Mouse (Mus musculus) urinary bladder, adult 18-20 months (tissue): ENCODE results near the gene 4933415A04Rik.

ENCODE experiments used
- DNase-seq, 2 experiments: peaks; one replicate each; pipeline ENCODE4 v3.0.0; 2022; ENCODE audit warnings: low spot score in 2 of 2, mixed read lengths in 2 of 2

4933415A04Rik gene

GRCm38 (mm10) chr11:43575061-43575375 is 11.8 kb upstream of the 4933415A04Rik start:
- no peak for DNase-seq

- DNase-seq = no peak
These were observed 11.3 kb upstream of the 4933415A04Rik start for GRCm38 (mm10) chr11:43575376-43576151.

- DNase-seq = no peak
These were observed 8.9 kb upstream of the 4933415A04Rik start for GRCm38 (mm10) chr11:43577713-43578478.

- DNase-seq = no peak
These were observed 1.4 kb upstream of the 4933415A04Rik start for GRCm38 (mm10) chr11:43585211-43586005.

- DNase-seq = no peak
These were observed 2.8 kb downstream of the 4933415A04Rik start for GRCm38 (mm10) chr11:43589530-43590072.

GRCm38 (mm10) chr11:43601440-43601839 is 14.6 kb downstream of the 4933415A04Rik start, which contains the start of gene Fabp6:
Gene Fabp6, minus strand, starts transcription at chr11:43601540.
- DNase-seq = no peak

- no peak for DNase-seq
These were observed 17.4 kb downstream of the 4933415A04Rik start for GRCm38 (mm10) chr11:43604207-43604606.

GRCm38 (mm10) chr11:43604891-43605290 is 18.1 kb downstream of the 4933415A04Rik start:
- DNase-seq = no peak

- no peak for DNase-seq
These were observed 19.0 kb downstream of the 4933415A04Rik start for GRCm38 (mm10) chr11:43605859-43606258.

GRCm38 (mm10) chr11:43608440-43608839 is 21.6 kb downstream of the 4933415A04Rik start:
- no peak for DNase-seq

GRCm38 (mm10) chr11:43610006-43610661 is 23.3 kb downstream of the 4933415A04Rik start:
- DNase-seq = no peak

- peak in 1 of 2 experiments; percentile 20 for DNase-seq
These were observed 23.8 kb downstream of the 4933415A04Rik start for GRCm38 (mm10) chr11:43610662-43611033.

GRCm38 (mm10) chr11:43612834-43613488 is 26.1 kb downstream of the 4933415A04Rik start:
- DNase-seq = peak; percentile 20 to 49

GRCm38 (mm10) chr11:43617924-43618323 is 31.1 kb downstream of the 4933415A04Rik start:
- no peak for DNase-seq

GRCm38 (mm10) chr11:43618403-43618802 is 31.6 kb downstream of the 4933415A04Rik start:
- no peak for DNase-seq

GRCm38 (mm10) chr11:43621769-43622168 is 34.9 kb downstream of the 4933415A04Rik start:
- DNase-seq = no peak

- no peak for DNase-seq
These were observed 37.5 kb downstream of the 4933415A04Rik start for GRCm38 (mm10) chr11:43624341-43624740.

- DNase-seq = peak in 1 of 2 experiments; percentile 27
These were observed 39.6 kb downstream of the 4933415A04Rik start for GRCm38 (mm10) chr11:43626300-43626926.

GRCm38 (mm10) chr11:43626927-43627645 is 40.2 kb downstream of the 4933415A04Rik start:
- DNase-seq = no peak

- DNase-seq = no peak
These were observed 44.8 kb downstream of the 4933415A04Rik start for GRCm38 (mm10) chr11:43631645-43632044.
